In genomic region chr2:26417066-26417465, GRCm38 (mm10) we compare ENCODE assay signal across 19 mouse cellular contexts.
"Had no signal": no experiment of that assay in that cellular context is flagged by ENCODE, and none has a peak within 500 bp of the region (broad histone marks: within the 10 kb centered on the region; RNA-seq: fewer than 3 reads in every experiment).

No protein-coding gene starts in this region.

- H3K4me1 ChIP-seq: limb, embryonic 10.5 days; limb, embryonic 13.5 days; midbrain, embryonic 12.5 days; midbrain, embryonic 15.5 days; neural tube, embryonic 13.5 days; stomach, embryonic 15.5 days had no signal

- H3K9ac ChIP-seq: limb, embryonic 13.5 days; lung, embryonic 14.5 days; midbrain, embryonic 12.5 days; midbrain, embryonic 15.5 days; neural tube, embryonic 13.5 days; stomach, embryonic 15.5 days had no signal

- H3K9me3 ChIP-seq: limb, embryonic 10.5 days; limb, embryonic 13.5 days; midbrain, embryonic 12.5 days; midbrain, embryonic 15.5 days; neural tube, embryonic 13.5 days; stomach, embryonic 15.5 days had no signal

- H3K4me3 ChIP-seq: layer of hippocampus, adult 2 months; limb, embryonic 10.5 days; limb, embryonic 13.5 days; midbrain, embryonic 12.5 days; midbrain, embryonic 15.5 days; myocyte; neural tube, embryonic 13.5 days; stomach, embryonic 15.5 days had no signal

- ATAC-seq: intestine, embryonic 16.5 days; lung, postnatal 0 days; midbrain, embryonic 15.5 days had no signal

- DNase-seq: kidney, adult 18-20 months; layer of hippocampus, adult 9-11 months; lung, embryonic 14.5 days; retina, postnatal 1 day; right cerebral cortex, postnatal 25 days; spleen, adult 18-20 months; thymus, postnatal 36 days had no signal

- H3K27ac ChIP-seq: kidney, postnatal 0 days; layer of hippocampus, adult 2 months; limb, embryonic 10.5 days; limb, embryonic 13.5 days; macrophage; midbrain, embryonic 12.5 days; midbrain, embryonic 15.5 days; neural tube, embryonic 13.5 days; stomach, embryonic 15.5 days had no signal

- H3K4me2 ChIP-seq: limb, embryonic 13.5 days; lung, embryonic 14.5 days; midbrain, embryonic 12.5 days; midbrain, embryonic 15.5 days; neural tube, embryonic 13.5 days; stomach, embryonic 15.5 days had no signal

- H3K27me3 ChIP-seq: limb, embryonic 13.5 days; midbrain, embryonic 12.5 days; midbrain, embryonic 15.5 days; neural tube, embryonic 13.5 days; stomach, embryonic 15.5 days had no signal
